Mouse (Mus musculus): ENCODE results near the gene Slc20a1. TPM values are rescaled to one million over a fixed set of nuclear protein-coding genes. Genes with fewer than 3 reads are reported as not detected.

Gene Slc20a1
- polyA plus RNA-seq, 2 experiments, result 42.7 to 50.7 TPM

DNA sequence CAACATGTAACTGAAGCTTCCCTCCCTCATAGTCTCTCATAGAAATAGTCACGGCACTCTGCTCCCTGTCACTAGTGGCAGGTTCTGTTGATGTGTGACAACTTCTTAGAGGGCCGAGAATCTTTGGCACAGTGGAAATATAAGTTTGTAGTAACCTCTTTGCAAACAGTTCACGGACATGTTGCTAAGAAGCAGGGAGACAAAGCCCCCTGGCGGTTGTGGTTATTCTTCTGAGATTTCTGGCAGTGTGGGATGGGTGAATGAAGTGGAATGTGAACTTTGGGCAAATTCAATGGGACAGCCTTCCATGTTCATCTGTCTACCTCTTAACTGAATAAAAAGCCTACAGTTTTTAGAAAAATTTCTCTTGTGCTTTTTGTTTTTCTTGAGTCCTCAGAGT is 12.7 kb downstream of the Slc20a1 start:
- ATAC-seq (ENCODE audit: insufficient read depth) (no peak), DNase-seq (ENCODE audit: low read depth in 3 of 3, low spot score in 3 of 3) (no peak)
- Histone ChIP-seq H3K27ac (peak overlapping the region; percentile 24), H3K4me1 (replicated peaks; ENCODE audit: control insufficient read depth in 2 of 2, insufficient read depth in 2 of 2, low read length in 1 of 2) (peaks cover 30 to 44% of the 10 kb centered on the region in 2 experiments), H3K36me3 (replicated peaks; ENCODE audit: control insufficient read depth, insufficient read depth, low read depth) (peaks cover 67% of the 10 kb centered on the region), H3K9me3 (ENCODE audit: control insufficient read depth, low read length) (no peaks in the 10 kb centered on the region), H3K4me2 (ENCODE audit: low read depth) (no peak overlapping the region), H3K27me3 (ENCODE audit: control insufficient read depth, insufficient read depth, low read length) (no peaks in the 10 kb centered on the region), H3K9ac (replicated peaks) (no peak overlapping the region), H3K4me3 (ENCODE audit: insufficient read depth in 1 of 2, low read depth in 2 of 2, low read length in 2 of 2) (no peak overlapping the region)
- 76% methylated on average over 4 of the region's 4 CpGs for WGBS (ENCODE audit: insufficient replicate concordance)
- TF ChIP-seq EP300 (IDR thresholded peaks at IDR 0.05; ENCODE audit: low read depth) (no peak), CTCF (IDR thresholded peaks at IDR 0.05; ENCODE audit: low read depth) (no peak; the same call in 1 of the 2 replicates)

- TF ChIP-seq CTCF (IDR thresholded peaks at IDR 0.05; ENCODE audit: low read depth), result no peak
- TF ChIP-seq EP300 (IDR thresholded peaks at IDR 0.05; ENCODE audit: low read depth), result no peak
- WGBS (ENCODE audit: insufficient replicate concordance), result 80% methylated on average over 2 of the region's 2 CpGs
- Histone ChIP-seq H3K4me1 (replicated peaks; ENCODE audit: control insufficient read depth in 2 of 2, insufficient read depth in 2 of 2, low read length in 1 of 2) (peaks cover 30 to 40% of the 10 kb centered on the region in 2 experiments), H3K9me3 (ENCODE audit: control insufficient read depth, low read length) (no peaks in the 10 kb centered on the region), H3K4me3 (ENCODE audit: insufficient read depth in 1 of 2, low read depth in 2 of 2, low read length in 2 of 2) (no peak overlapping the region), H3K4me2 (ENCODE audit: low read depth) (no peak overlapping the region), H3K27ac (peak overlapping the region; percentile 63), H3K27me3 (ENCODE audit: control insufficient read depth, insufficient read depth, low read length) (no peaks in the 10 kb centered on the region), H3K9ac (replicated peaks) (0 out of 2 replicates have a peak overlapping the region, but pooled peaks have one; percentile 18), H3K36me3 (replicated peaks; ENCODE audit: control insufficient read depth, insufficient read depth, low read depth) (peaks cover 60% of the 10 kb centered on the region)
- ATAC-seq (ENCODE audit: insufficient read depth) (no peak), DNase-seq (ENCODE audit: low read depth in 3 of 3, low spot score in 3 of 3) (no peak)
Measured at GRCm38 (mm10) chr2:129211957-129212356, 13.4 kb downstream of the Slc20a1 start.

DNA sequence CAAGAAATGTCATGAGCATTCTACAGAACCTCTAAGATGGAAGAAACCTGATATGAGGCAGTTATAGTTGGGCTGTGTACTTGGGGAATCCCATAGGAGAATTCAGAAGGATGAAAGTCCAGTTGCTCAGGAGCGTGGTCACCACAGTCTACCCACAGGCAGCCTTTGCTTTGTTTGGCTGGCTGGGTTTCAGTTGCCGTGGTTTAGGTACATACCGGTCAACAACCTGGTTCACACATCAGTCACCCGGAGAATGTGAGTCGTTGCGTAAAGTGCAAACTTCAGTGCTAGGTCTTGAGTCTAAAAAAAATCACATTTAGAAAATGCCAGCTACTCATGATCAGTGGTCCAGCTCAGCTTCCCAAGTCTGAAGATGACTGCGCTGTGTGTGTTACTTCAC is 14.0 kb downstream of the Slc20a1 start:
- no peak overlapping the region for H3K4me3 ChIP-seq (ENCODE audit: insufficient read depth in 1 of 2, low read depth in 2 of 2, low read length in 2 of 2)
- H3K4me2 ChIP-seq (ENCODE audit: low read depth), result no peak overlapping the region
- DNase-seq (ENCODE audit: low read depth in 3 of 3, low spot score in 3 of 3), result no peak
- no peak for ATAC-seq (ENCODE audit: insufficient read depth)
- peak overlapping the region; percentile 23; the same call in 1 of the 2 replicates for H3K9ac ChIP-seq (replicated peaks)
- H3K36me3 ChIP-seq (replicated peaks; ENCODE audit: control insufficient read depth, insufficient read depth, low read depth), result peaks cover 54% of the 10 kb centered on the region
- H3K9me3 ChIP-seq (ENCODE audit: control insufficient read depth, low read length), result no peaks in the 10 kb centered on the region
- no peaks in the 10 kb centered on the region for H3K27me3 ChIP-seq (ENCODE audit: control insufficient read depth, insufficient read depth, low read length)
- TF ChIP-seq CTCF (IDR thresholded peaks at IDR 0.05; ENCODE audit: low read depth) (no peak), EP300 (IDR thresholded peaks at IDR 0.05; ENCODE audit: low read depth) (no peak)
- peak overlapping the region; percentile 63 for H3K27ac ChIP-seq
- 82% methylated on average over 7 of the region's 7 CpGs for WGBS (ENCODE audit: insufficient replicate concordance)
- peaks cover 30 to 39% of the 10 kb centered on the region in 2 experiments for H3K4me1 ChIP-seq (replicated peaks; ENCODE audit: control insufficient read depth in 2 of 2, insufficient read depth in 2 of 2, low read length in 1 of 2)

DNA sequence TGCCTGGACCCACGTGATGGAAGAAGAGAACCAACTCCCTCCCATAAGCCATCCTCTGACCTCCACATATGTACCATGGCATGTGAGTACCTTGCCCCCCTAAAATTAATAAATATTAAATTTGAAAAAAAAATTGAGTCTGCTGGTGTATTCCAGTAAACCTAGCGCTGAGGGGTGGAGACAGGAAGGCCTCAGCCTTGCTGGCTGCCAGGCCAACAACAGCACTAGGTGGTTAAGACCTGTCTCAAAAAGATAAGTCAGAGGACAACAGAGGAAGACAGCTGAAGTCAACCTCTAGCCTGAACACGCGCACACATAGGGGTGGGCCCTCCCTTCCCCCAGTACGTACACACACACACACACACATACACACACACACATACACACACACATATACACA is 16.2 kb downstream of the Slc20a1 start:
- Histone ChIP-seq H3K36me3 (replicated peaks; ENCODE audit: control insufficient read depth, insufficient read depth, low read depth) (peaks cover 32% of the 10 kb centered on the region), H3K9ac (replicated peaks) (peak overlapping the region; percentile 47), H3K4me3 (ENCODE audit: insufficient read depth in 1 of 2, low read depth in 2 of 2, low read length in 2 of 2) (no peak overlapping the region), H3K27me3 (ENCODE audit: control insufficient read depth, insufficient read depth, low read length) (no peaks in the 10 kb centered on the region), H3K4me2 (ENCODE audit: low read depth) (peak overlapping the region; percentile 22; the same call in 1 of the 2 replicates), H3K4me1 (replicated peaks; ENCODE audit: control insufficient read depth in 2 of 2, insufficient read depth in 2 of 2, low read length in 1 of 2) (peaks cover 30 to 35% of the 10 kb centered on the region in 2 experiments), H3K27ac (peak overlapping the region; percentile 89), H3K9me3 (ENCODE audit: control insufficient read depth, low read length) (no peaks in the 10 kb centered on the region)
- TF ChIP-seq CTCF (IDR thresholded peaks at IDR 0.05; ENCODE audit: low read depth), result no peak
- TF ChIP-seq EP300 (IDR thresholded peaks at IDR 0.05; ENCODE audit: low read depth), result peak; percentile 80
- peak; percentile 95 for ATAC-seq (ENCODE audit: insufficient read depth)
- peak; percentile 65 to 75 (median 71) for DNase-seq (ENCODE audit: low read depth in 3 of 3, low spot score in 3 of 3)
- WGBS (ENCODE audit: insufficient replicate concordance), result 21% methylated on average over 5 of the region's 5 CpGs

GRCm38 (mm10) chr2:129217612-129218185 is 19.1 kb downstream of the Slc20a1 start:
- no peak for ATAC-seq (ENCODE audit: insufficient read depth)

More at GRCm38 (mm10) chr2:129217612-129218185, 19.1 kb downstream of the Slc20a1 start:
- no peak overlapping the region for H3K9ac ChIP-seq (replicated peaks)
- H3K4me3 ChIP-seq (ENCODE audit: insufficient read depth in 1 of 2, low read depth in 2 of 2, low read length in 2 of 2), result no peak overlapping the region
- no peaks in the 10 kb centered on the region for H3K27me3 ChIP-seq (ENCODE audit: control insufficient read depth, insufficient read depth, low read length)
- no peak for DNase-seq (ENCODE audit: low read depth in 3 of 3, low spot score in 3 of 3)
- TF ChIP-seq CTCF (IDR thresholded peaks at IDR 0.05; ENCODE audit: low read depth) (no peak), EP300 (IDR thresholded peaks at IDR 0.05; ENCODE audit: low read depth) (no peak)
- WGBS (ENCODE audit: insufficient replicate concordance), result 80% methylated on average over 9 of the region's 9 CpGs
- H3K27ac ChIP-seq, result no peak overlapping the region; the same call in 1 of the 2 replicates
- no peak overlapping the region for H3K4me2 ChIP-seq (ENCODE audit: low read depth)
- no peaks in the 10 kb centered on the region for H3K9me3 ChIP-seq (ENCODE audit: control insufficient read depth, low read length)
- peaks cover 27 to 32% of the 10 kb centered on the region in 2 experiments for H3K4me1 ChIP-seq (replicated peaks; ENCODE audit: control insufficient read depth in 2 of 2, insufficient read depth in 2 of 2, low read length in 1 of 2)
- peaks cover 3% of the 10 kb centered on the region for H3K36me3 ChIP-seq (replicated peaks; ENCODE audit: control insufficient read depth, insufficient read depth, low read depth)
